Mouse (Mus musculus) stomach, postnatal 0 days (tissue): ENCODE results near the gene Sprr2e. TPM values are rescaled to one million over a fixed set of nuclear protein-coding genes. Genes with fewer than 3 reads are reported as not detected.

Experiments
- ATAC-seq: fragments of 200-750 bp; cut with Nextera tagmentation; 2 replicates; pipeline ENCODE4 v1.8.0; 2017; ENCODE audit not compliant: low FRiP score, low TSS enrichment
- DNase-seq: peaks from one replicate; pipeline ENCODE4 v3.0.0-alpha.2; 2016; ENCODE audit warnings: low spot score
- H3K27ac ChIP-seq: fragments of 300-500 bp; sonication (generic); replicated peaks from 2 replicates; pipeline ENCODE4 v1.5.1; 2014; ENCODE audit warnings: mild to moderate bottlenecking, control low read depth
- H3K27me3 ChIP-seq: fragments of 300-500 bp; sonication (generic); 2 replicates; pipeline ENCODE4 v1.6.1; 2014; ENCODE audit warnings: low read length; ENCODE audit not compliant: control insufficient read depth, insufficient read depth
- H3K36me3 ChIP-seq: fragments of 300-500 bp; sonication (generic); 2 replicates; pipeline ENCODE4 v1.6.1; 2014; ENCODE audit warnings: low read length, mixed read lengths; ENCODE audit not compliant: control insufficient read depth, insufficient read depth
- H3K4me1 ChIP-seq: fragments of 300-500 bp; sonication (generic); replicated peaks from 2 replicates; pipeline ENCODE4 v1.6.1; 2014; ENCODE audit warnings: antibody characterized with exemption; ENCODE audit not compliant: control insufficient read depth, insufficient read depth
- H3K4me2 ChIP-seq: fragments of 300-500 bp; sonication (generic); replicated peaks from 2 replicates; pipeline ENCODE4 v1.6.1; 2014; ENCODE audit warnings: low read depth, mild to moderate bottlenecking, control low read depth, moderate library complexity
- H3K4me3 ChIP-seq: fragments of 300-500 bp; sonication (generic); 2 replicates; pipeline ENCODE4 v1.5.1; 2014; ENCODE audit warnings: low read depth, low read length, control low read depth
- H3K9ac ChIP-seq: fragments of 300-500 bp; sonication (generic); 2 replicates; pipeline ENCODE4 v1.6.1; 2014; ENCODE audit warnings: mild to moderate bottlenecking, low read length, control low read depth, mixed read lengths
- H3K9me3 ChIP-seq: fragments of 300-500 bp; sonication (generic); 2 replicates; pipeline ENCODE4 v1.6.1; 2016; ENCODE audit warnings: low read length; ENCODE audit not compliant: control insufficient read depth
- CTCF ChIP-seq: IDR thresholded peaks from 2 replicates; pipeline ENCODE4 v1.5.1; 2016; ENCODE audit warnings: antibody characterized with exemption, low read depth, mild to moderate bottlenecking, moderate library complexity
- EP300 ChIP-seq: optimal IDR thresholded peaks from 2 replicates; pipeline ENCODE3; 2016; ENCODE audit warnings: antibody characterized with exemption
- whole genome bisulfite sequencing: fragments of 180-500 bp; shearing (Covaris S2); extraction: QIAGEN DNeasy Blood & Tissue Kit; methylation state at CpG from one replicate; pipeline ENCODE4 v1.1.7; 2014; 5-methylcytosine and 5-hydroxymethylcytosine counted together
- polyA plus RNA-seq: library from polyadenylated mRNA; unstranded; fragments of >200 nt; fragmentation: Nextera tagmentation; extraction: Ambion mirVana; gene quantifications from 2 replicates; pipeline ENCODE4 v1.2.1, GENCODE M21; 2015

Gene Sprr2e
- polyA plus RNA-seq, 1 experiment from 2014 or later = 0.47 TPM

- ATAC-seq (no peak), DNase-seq (no peak)
- H3K4me1 ChIP-seq = no peaks in the 10 kb centered on the region
- TF ChIP-seq EP300 (no peak), CTCF (no peak)
- H3K36me3 ChIP-seq = no peaks in the 10 kb centered on the region
- H3K27ac ChIP-seq = no peak overlapping the region
- H3K9ac ChIP-seq = no peak overlapping the region
- no peak overlapping the region for H3K4me2 ChIP-seq
- no peak overlapping the region for H3K4me3 ChIP-seq
- H3K9me3 ChIP-seq = no peaks in the 10 kb centered on the region
- H3K27me3 ChIP-seq = no peaks in the 10 kb centered on the region
These were observed 9.7 kb downstream of the Sprr2e start for GRCm38 (mm10) chr3:92361619-92362018.

GRCm38 (mm10) chr3:92364887-92365286, 12.9 kb downstream of the Sprr2e start, which contains the start of gene Sprr2f:
Gene Sprr2f, plus strand, starts transcription at chr3:92365187.
- WGBS = 68% methylated on average over 3 of the region's 3 CpGs
- DNase-seq (no peak), ATAC-seq (no peak)
- Histone ChIP-seq H3K9me3 (no peaks in the 10 kb centered on the region), H3K27me3 (no peaks in the 10 kb centered on the region), H3K36me3 (no peaks in the 10 kb centered on the region), H3K4me1 (no peaks in the 10 kb centered on the region), H3K4me2 (no peak within 1 kb of the TSS), H3K27ac (no peak within 1 kb of the TSS), H3K9ac (no peak within 1 kb of the TSS), H3K4me3 (no peak within 1 kb of the TSS)
- TF ChIP-seq CTCF (no peak), EP300 (no peak)

- H3K36me3 ChIP-seq = no peaks in the 10 kb centered on the region
- 70% methylated on average over 2 of the region's 2 CpGs for WGBS
- H3K27ac ChIP-seq = no peak overlapping the region
- no peaks in the 10 kb centered on the region for H3K9me3 ChIP-seq
- H3K9ac ChIP-seq = no peak overlapping the region
- H3K27me3 ChIP-seq = no peaks in the 10 kb centered on the region
- DNase-seq (no peak), ATAC-seq (no peak)
- TF ChIP-seq EP300 (no peak), CTCF (no peak)
- H3K4me1 ChIP-seq = no peaks in the 10 kb centered on the region
- no peak overlapping the region for H3K4me2 ChIP-seq
- H3K4me3 ChIP-seq = no peak overlapping the region
These were observed 21.7 kb downstream of the Sprr2e start for GRCm38 (mm10) chr3:92373613-92374012.

- Histone ChIP-seq H3K4me1 (no peaks in the 10 kb centered on the region), H3K27me3 (no peaks in the 10 kb centered on the region), H3K36me3 (no peaks in the 10 kb centered on the region), H3K4me3 (no peak within 1 kb of the TSS), H3K9ac (no peak within 1 kb of the TSS), H3K9me3 (no peaks in the 10 kb centered on the region), H3K4me2 (no peak within 1 kb of the TSS), H3K27ac (no peak within 1 kb of the TSS)
- no peak for DNase-seq
- no peak for ATAC-seq
- WGBS = 78% methylated on average over 1 of the region's 1 CpGs
- TF ChIP-seq CTCF (no peak), EP300 (no peak)
These were observed 33.4 kb downstream of the Sprr2e start, which contains the start of gene Sprr2h for GRCm38 (mm10) chr3:92385385-92385784. Gene Sprr2h, plus strand, starts transcription at chr3:92385685.

GRCm38 (mm10) chr3:92394301-92394700, 42.4 kb downstream of the Sprr2e start:
- Histone ChIP-seq H3K36me3 (no peaks in the 10 kb centered on the region), H3K27ac (no peak overlapping the region), H3K4me1 (no peaks in the 10 kb centered on the region), H3K4me3 (no peak overlapping the region), H3K9ac (no peak overlapping the region), H3K27me3 (no peaks in the 10 kb centered on the region), H3K9me3 (no peaks in the 10 kb centered on the region), H3K4me2 (no peak overlapping the region)
- TF ChIP-seq EP300 = no peak
- TF ChIP-seq CTCF = peak; percentile 73
- DNase-seq (no peak), ATAC-seq (no peak)
- WGBS = 48% methylated on average over 1 of the region's 1 CpGs

Other genes with a start within 250 kb of the Sprr2e start
- gene Prr9, start 228.2 kb upstream of the Sprr2e start, polyA plus RNA-seq = 2.3 and 2.9 TPM in 2 replicates
- gene Lelp1, start 209.4 kb upstream of the Sprr2e start, polyA plus RNA-seq = not detected in 2 replicates
- 181 and 190 TPM in 2 replicates for gene Sprr2a1, start 136.3 kb upstream of the Sprr2e start, polyA plus RNA-seq
- 13,620 and 14,516 TPM in 2 replicates for gene Sprr2a2, start 136.2 kb upstream of the Sprr2e start, polyA plus RNA-seq
- gene Sprr2a3, start 66.7 kb upstream of the Sprr2e start, polyA plus RNA-seq = 712 and 819 TPM in 2 replicates
- gene Sprr2b, start 35.5 kb upstream of the Sprr2e start, polyA plus RNA-seq = 20.8 and 22.8 TPM in 2 replicates
- 65.0 and 66.5 TPM in 2 replicates for gene Sprr2d, start 13.0 kb upstream of the Sprr2e start, polyA plus RNA-seq
- gene Sprr2f, start 13.0 kb downstream of the Sprr2e start, polyA plus RNA-seq = 7.4 and 9.2 TPM in 2 replicates
- 2.1 TPM in 2 replicates for gene Sprr2h, start 33.5 kb downstream of the Sprr2e start, polyA plus RNA-seq
- 24.7 and 26.7 TPM in 2 replicates for gene Sprr2i, start 55.8 kb downstream of the Sprr2e start, polyA plus RNA-seq
- gene Sprr2j-ps, start 65.9 kb downstream of the Sprr2e start, polyA plus RNA-seq = 52.2 and 58.5 TPM in 2 replicates
- 10.3 and 10.6 TPM in 2 replicates for gene Gm9774, start 77.3 kb downstream of the Sprr2e start, polyA plus RNA-seq
- gene Sprr2k, start 80.4 kb downstream of the Sprr2e start, polyA plus RNA-seq = 8.3 and 9.2 TPM in 2 replicates
- 17.1 and 19.3 TPM in 2 replicates for gene Sprr1b, start 86.6 kb downstream of the Sprr2e start, polyA plus RNA-seq
- gene Sprr3, start 106.6 kb downstream of the Sprr2e start, polyA plus RNA-seq = 1,930 and 1,986 TPM in 2 replicates
- gene Sprr1a, start 133.8 kb downstream of the Sprr2e start, polyA plus RNA-seq = 1,567 and 1,571 TPM in 2 replicates
- 1.3 and 1.5 TPM in 2 replicates for gene Sprr4, start 148.3 kb downstream of the Sprr2e start, polyA plus RNA-seq
- gene 2310046K23Rik, start 182.4 kb downstream of the Sprr2e start, polyA plus RNA-seq = not detected in 2 replicates
- 16.6 and 21.1 TPM in 2 replicates for gene Ivl, start 221.6 kb downstream of the Sprr2e start, polyA plus RNA-seq
- not detected in 2 replicates for gene Smcp, start 236.9 kb downstream of the Sprr2e start, polyA plus RNA-seq